Mouse (Mus musculus): ENCODE data around the gene Cyp46a1.
A peak's percentile ranks its signal among the peaks of the same experiment; 100 is the strongest.

The Cyp46a1 gene

DNA sequence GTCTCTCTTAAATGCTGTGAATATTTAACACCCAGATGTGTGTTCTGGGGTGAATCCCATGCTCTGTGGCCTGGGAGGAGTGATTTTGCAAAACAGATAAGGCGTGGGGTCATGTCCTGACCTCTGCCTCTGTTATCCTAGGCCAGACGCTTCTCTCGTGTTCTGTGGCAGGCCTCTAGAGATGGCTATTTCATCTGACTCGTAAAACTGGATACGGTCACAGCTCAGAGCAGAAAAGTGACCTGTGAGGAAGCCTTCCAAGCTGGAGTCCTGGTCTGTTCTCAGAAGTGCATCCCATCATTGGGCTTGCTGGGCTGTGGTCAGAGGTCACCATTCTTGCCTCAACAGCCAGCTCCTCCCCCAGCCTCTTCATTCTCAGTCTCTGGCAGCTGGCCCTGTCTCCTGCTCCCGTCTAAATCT, 21.7 kb upstream of the Cyp46a1 start:
- peak; percentile 56 for DNase-seq

DNA sequence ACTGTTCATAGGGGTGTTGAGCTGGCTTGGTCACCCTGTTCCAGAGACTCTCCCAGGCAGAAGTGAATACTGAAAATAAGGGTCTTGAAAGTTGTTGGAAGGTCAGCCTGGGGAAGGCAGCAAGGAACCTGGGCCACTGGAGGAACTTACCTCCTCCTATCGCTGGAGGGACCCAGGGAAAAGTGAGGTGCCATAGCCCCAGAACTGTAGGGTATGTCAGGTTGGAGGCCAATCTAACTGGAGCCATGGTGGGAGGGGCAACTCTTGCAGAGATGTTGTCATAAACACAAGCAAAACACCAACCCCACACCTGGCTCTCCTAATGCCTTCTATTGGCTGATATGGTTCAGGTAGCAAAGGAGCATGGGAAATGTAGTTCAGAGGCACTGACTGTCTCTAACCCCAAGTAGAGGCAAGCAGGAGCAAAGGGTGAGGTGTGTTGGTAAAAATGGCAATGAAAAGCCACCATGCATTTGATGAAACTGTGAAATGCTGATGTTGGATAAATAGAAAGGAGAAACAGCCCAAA, 20.9 kb upstream of the Cyp46a1 start:
- no peak for DNase-seq

DNA sequence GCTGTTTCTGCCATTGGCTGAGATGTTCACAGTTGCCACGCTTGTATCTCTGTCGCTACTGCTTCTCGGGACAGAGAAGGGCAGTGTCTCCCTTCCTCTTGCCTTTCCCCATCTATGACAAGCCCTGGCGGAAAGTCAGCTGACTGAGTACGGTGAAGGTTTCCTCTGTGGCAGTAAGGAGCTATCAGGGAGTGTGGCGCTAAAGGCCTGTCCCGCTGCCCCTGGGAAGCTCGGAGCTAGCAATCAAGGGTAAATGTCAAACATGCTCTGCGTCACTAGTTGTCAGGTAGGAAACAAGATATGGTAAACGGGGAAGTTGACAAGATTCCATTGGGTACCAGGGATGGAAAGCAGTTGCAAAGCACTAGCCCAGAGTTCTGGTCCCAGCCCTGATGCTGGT, 18.4 kb upstream of the Cyp46a1 start:
- no peak for DNase-seq

DNA sequence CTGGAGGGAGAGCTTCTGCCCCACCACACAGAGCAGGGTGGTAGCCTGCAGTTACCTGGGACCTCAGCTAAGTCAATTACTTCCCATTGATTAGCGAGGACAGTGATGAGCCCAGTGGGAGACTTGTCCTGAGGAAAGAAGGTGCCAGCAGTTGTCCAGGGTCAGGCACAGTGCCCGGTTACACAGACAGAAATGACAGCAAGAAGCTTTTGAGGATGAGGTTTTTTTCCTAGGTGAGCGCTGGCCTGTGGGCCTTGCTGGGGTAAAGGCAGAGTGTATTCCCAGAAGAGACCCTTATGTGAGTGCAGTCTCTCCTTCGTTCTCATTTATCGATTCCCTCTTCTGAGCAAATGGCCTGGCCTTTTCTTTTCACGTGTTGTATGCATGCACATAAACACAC, 17.5 kb upstream of the Cyp46a1 start:
- DNase-seq = no peak

DNA sequence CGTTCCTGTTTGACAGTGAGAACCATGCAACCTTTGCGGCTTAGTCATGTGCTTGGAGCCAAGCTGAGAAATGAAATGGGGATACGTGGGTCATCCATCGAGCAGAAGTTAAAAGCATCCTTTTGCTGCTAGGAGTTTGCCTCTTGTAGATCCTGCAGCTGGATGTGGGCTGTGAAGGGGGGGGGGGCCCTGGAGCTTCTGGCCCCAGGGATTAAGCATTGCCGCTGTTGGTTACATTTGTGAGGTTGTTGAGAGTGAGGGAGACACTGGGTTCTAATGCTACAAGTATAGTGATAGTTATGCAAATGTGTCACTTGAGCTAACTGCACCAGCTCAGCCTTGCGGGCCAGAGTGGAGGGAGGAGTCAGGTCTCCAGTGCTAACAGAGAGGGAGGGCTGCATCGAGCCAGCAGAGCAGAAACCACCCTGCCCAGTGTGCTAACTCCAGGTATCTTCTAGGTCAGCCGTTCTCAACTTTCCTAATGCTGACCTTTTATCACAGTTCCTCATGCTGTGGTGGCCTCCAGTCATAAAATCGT, 16.9 kb upstream of the Cyp46a1 start:
- DNase-seq = peak; percentile 69

DNA sequence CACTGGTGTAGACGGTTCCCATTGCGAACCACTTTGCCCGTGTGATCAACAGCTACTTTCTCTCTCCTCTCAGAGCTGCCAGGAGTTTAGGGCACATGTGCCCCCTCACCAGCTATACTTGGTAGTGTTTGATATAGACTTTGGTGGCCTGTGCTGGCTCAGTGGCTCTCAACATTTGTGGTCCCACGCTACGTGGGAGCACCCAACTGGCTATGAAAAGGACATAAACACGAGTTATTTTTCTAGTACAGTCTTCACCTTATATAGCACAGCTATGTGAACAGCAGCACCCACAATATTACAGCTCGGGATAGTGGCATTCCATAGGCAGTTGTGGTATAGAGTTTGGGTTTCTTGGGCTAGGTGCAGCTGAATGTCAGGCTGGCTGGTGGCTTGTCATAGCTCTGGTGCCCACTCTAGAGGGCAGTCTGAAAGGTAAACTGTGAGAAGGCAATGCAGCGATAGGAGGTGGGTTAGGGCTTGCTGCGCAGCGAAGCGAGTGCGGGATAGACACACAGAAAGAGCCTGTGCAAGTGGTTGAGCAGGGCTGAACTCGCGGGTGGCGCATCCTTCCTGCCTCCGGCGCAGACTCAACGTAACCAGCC, 16.3 kb upstream of the Cyp46a1 start:
- DNase-seq = no peak

DNA sequence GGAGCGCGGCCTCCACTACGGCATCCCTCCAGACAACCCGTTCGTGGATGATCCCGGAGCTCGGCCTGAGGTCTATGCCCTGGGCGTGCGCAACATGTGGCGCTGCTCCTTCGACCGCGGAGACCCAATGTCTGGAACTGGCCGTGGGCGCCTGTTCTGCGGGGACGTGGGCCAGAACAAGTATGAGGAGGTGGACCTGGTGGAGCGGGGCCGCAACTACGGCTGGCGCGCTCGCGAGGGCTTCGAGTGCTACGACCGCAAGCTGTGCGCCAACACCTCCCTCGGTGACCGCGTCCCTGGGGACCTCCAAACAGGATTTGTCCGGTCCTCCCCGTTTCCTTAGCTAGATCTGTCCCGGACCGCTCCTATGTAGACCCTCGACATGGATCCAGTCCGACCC, 15.7 kb upstream of the Cyp46a1 start:
- DNase-seq = no peak

DNA sequence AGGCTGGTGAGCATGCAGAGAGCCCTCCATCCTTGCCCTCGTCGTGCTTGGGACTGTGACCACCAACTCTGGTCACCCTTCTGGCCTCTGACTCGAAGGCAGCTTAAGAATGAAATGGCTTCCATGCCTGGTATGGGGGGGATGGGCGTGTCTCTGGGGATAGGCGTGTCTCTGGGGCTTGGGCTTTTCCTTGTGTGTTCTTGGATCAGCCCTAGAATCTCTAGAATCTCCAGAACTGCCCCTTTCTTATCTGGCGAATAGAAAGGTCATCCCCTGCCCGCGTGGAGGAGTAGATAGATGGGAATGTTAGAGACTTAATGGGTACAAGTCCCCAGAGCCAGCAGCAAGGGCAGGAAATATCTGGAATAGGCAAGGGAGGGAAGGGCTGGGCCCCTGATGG, 14.1 kb upstream of the Cyp46a1 start:
- DNase-seq = peak; percentile 64

DNA sequence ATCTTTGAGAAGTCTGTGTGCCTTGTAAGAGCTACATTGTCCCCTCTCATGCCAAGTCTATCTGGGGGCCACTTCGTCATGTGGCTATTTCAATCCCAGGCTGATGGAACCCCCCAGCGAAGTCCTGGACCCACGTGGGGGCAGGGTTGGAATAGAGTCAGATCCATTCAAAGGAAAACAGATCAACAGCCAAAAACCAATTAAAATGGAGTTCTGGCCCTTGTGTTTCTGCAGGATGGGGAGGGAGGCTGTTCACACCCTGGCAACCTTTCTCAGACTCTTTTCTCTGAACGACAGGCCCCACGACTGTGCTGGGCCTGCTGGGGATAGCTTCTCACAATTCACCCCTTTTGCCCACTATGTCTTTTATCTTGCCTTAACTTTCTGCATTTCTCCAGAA, 7.8 kb upstream of the Cyp46a1 start:
- DNase-seq = no peak

DNA sequence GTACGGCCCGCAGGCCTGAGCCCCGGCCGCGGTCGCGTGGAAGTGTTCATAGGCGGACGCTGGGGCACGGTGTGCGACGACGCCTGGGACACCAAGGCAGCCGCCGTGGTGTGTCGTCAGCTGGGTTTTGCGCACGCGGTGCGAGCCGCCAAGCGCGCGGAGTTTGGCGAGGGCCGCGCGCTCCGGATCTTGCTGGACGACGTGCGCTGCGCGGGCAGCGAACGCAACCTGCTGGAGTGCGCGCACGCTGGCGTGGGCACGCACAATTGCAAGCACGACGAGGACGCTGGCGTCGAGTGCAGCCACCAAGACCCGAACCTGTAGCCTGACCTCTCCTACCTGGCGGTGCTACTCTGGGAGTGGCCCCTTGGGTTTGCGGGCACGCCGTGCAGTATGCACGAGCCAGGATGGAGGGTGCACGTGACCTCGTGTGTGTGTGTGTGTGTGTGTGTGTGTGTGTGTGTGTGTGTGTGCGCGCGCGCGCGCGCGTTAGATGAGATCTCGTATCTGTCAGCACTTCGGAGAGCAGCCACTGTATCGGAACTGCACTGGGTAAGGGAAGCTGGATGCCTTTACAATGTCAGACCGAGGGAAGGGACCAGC, 6.2 kb upstream of the Cyp46a1 start:
- DNase-seq = peak; percentile 80

DNA sequence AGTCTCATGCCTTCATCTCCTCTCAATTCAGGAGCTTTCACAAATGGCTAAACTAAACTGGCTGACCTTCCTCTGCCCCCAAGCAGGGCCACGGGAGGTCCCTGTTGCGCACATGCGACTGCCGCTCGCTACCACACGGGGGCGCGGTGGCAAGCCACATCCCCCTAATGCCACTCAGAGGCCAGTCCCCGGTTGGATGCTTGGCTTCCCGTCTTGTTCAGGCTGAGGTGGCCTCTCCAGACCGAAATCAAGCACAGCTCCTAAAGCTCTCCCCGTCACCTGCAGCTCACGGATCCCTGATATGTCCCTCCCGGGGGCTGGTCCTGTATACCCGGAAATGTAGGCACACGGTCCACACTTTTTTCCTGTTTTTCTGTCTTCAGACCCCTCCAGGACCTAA, 1.1 kb upstream of the Cyp46a1 start:
- DNase-seq = peak; percentile 92

DNA sequence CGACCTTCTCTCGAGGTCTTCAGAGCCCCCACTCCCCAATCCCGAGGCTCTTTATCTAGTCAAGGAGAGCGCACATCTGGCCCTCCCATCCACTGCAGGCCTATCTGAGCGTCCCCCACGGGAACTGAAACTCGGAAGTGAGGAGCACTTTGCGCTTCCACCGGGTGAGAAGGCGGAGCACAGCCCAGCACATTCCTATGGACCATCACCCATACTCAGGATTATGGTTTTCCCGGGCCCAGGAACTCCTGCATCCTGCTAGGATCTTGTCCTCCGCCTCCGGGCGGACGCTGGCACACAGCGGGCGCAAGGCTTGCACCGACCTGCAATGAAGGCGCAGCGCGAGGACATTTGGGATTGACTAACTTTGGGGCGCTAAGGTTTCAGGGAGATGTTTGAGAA, 699 bp upstream of the Cyp46a1 start:
- no peak for DNase-seq

DNA sequence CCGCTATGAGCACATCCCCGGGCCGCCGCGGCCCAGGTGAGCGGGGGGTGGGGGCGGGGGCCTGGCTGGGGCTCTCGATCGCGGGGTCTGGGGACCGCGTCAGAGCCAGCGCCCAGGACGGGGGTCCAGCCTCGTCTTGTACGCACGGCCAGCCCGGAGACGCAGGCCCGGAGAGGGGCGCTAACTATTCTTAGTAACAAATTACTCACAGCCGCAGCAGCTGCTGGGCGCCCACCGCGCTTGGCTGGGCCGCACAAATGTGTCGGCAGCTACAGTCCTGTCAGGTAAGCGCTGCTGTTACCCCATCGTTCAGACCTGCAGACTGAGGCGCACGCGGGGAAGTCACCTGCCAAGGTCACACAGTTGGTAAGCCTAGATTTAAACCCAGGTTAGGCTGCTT, 348 bp downstream of the Cyp46a1 start:
- DNase-seq = no peak

DNA sequence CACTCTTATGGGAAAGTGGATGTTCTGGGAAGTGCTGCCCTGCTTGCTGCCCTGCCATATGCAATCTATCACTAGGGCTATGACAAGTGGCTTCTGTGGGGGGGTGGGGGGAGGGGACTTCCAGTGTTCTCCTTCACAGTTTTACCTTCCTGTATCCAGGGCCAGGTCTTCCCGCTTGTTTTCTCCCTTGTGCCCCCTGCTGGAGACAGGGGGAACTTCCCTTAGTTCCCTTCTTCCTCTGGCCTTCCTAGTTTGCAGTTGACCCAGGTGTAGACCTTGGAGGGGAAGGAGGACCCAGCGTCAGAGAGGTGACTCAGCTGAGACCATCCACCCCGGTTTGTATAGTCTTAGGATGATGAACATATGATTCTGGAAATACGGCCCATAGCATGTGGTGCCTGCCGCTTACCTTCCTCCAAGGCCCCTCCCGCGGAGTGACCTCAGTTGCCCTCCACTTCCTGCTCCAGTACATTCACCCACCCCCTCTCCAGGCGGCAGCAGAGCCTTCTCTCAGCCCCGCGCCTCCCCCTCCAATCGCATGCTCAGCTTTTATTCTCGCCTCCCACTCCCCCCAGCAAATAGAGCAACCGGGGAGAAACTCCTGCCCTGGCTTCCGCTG, 4.5 kb downstream of the Cyp46a1 start:
- peak; percentile 73 for DNase-seq

DNA sequence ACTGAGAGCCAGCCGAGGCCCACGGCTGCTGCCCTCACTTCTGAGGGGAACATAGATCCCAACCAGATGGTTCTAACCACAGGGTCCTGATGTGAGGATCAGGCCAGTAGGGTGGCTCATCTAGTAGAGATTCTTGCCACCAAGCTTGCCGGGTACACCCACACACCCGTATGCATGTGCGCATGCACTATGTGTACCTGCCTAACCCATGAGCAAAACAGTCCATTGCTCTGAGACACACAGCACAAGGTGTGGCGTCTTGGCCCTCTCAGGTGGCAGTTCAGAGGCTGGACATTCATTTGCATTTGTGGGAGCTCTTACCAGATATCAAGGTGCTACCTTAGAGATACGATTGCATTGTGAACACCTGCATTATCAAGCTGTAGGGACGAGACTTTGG, 14.0 kb downstream of the Cyp46a1 start:
- no peak for DNase-seq

DNA sequence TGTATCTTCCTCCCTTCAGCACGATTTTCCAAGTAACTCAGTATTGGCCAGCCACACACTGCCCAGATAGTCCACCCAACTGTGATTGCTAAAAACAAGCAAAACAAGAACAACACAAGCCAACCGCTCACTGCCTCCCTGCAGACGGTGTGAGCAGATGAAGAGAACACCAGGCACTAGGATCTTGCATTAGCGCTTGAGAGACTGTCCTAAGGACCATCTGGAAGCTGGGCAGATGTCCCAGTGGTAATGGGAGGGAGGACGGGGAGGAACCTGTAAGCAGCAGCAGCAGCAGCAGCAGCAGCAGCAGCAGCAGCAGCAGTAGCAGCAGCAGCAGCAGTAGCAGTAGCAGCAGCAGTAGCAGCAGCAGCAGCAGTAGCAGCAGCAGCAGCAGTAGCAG, 14.8 kb downstream of the Cyp46a1 start:
- DNase-seq = no peak

DNA sequence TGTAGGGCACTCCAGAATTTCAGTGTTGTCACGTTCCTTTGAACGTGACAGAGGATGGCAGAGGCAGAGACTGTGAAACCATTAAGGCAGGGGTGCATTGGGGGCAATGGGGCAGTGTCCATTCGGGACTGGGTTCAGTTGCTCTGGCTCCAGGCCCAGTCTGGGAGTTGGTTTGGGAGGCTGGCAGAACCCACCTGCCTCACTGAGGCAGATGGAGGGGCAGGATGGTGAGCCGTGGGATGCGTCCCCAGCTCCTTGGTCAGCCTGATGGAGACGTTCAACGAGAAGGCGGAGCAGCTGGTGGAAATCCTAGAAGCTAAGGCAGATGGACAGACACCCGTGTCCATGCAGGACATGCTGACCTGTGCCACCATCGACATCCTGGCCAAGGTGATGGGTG, 16.8 kb downstream of the Cyp46a1 start:
- no peak for DNase-seq

DNA sequence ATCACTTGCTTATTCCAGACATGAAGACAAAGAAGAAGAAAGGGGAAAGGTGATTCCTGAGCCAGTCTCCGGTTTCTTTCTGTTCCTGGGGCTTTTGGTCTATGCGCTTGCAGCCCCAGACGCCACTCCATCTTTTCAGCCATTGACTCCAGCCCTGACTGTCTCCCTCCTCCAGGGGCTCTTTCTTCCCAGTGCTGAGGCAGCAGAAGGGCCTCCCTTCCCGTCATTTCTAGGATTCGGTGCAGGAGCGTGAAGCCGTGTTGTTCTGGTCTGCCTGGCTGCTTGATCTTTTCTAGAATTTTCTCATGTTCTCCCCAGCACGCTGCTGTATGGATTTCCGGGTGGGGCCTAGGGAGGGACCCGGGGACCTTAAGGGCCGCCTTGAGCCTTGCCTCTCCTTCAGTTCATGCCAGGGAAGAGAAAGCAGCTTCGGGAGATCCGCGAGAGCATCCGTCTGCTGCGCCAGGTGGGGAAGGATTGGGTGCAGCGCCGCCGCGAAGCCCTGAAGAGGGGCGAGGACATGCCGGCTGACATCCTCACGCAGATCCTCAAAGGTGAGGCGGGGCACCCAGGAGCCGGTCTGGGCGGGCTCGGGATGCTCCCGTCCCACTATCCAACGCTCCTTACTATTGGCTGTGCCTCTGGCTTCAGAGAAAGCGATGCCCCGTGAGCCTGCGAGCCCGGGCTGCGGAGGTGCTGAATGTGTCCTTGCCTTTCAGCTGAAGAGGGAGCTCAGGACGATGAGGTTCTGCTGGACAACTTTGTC, 18.4 kb downstream of the Cyp46a1 start:
- peak; percentile 53 for DNase-seq

DNA sequence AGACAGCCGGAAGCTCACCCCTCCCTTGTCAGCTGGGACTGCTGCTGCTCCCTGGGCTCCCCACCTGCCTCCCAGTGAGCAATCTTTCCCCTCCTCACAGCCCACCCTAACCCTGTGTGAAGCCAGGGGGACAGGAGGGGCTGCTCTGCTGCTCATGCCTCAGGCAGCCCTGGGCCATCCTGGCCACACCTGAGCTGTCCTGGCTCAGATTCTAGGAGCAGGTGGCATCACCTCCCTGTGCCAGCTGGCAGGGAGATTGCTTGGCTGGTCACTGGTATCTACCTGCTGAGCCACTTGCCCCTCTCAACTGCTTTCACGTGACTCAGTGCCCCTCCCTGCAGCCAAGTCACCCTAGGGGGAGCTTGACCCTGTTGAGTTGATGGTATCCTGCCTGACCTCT, 20.1 kb downstream of the Cyp46a1 start:
- DNase-seq = no peak

DNA sequence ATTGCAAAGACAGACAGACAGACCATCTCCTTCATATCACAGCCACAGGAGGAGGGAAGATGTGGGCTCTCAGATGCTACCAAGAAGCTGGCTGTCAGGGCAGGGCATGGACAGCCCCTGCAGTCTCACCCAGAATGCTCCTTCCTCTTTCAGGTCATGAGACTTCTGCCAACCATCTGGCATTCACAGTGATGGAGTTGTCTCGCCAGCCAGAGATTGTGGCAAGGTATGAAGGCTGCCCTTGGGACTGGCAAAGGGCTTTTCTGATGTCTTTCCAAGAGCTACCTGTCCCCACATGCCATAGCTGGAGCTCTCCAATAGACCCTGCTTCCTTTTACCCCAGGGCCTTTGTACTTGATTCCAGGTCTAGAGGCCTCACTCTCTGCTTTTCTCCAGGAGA, 21.1 kb downstream of the Cyp46a1 start:
- no peak for DNase-seq

DNA sequence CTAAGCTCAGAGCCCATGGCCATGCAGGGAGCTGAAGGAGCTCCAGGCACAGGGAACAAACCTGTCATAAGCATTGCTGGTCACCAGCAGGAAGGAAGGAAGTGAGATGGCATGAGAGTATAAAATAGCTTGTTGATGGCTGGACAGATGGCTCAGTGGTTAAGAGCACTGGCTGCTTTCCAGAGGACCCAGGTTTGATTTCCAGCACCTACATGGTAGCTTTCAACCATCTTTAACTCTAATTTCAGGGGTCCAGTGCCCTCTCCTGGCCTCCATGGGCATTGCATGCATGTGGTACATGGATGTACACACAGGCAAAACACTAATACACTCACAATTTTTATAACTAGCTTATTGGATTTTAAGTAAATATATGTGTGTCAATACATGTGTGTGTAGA, 21.8 kb downstream of the Cyp46a1 start:
- no peak for DNase-seq

DNA sequence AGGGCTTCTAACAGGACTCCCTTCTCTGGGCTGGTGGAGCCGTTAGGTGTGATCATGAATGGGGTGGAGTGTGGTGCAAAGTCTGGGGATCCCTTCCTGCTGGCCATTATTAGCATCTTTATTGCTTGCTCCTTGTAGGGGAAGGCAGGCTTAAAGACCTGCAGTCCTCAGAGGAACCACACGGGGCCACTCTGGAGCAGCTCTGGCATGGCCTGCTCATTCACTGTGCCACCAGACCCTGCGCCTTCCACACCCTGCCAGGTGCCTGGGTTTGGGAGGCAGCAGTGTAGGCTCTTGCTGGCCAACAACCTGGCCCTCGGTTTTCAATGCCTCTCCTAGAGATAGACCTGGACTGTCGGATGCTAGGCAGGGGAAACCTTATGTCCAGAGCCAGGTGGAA, 29.6 kb downstream of the Cyp46a1 start:
- peak; percentile 89 for DNase-seq

DNA sequence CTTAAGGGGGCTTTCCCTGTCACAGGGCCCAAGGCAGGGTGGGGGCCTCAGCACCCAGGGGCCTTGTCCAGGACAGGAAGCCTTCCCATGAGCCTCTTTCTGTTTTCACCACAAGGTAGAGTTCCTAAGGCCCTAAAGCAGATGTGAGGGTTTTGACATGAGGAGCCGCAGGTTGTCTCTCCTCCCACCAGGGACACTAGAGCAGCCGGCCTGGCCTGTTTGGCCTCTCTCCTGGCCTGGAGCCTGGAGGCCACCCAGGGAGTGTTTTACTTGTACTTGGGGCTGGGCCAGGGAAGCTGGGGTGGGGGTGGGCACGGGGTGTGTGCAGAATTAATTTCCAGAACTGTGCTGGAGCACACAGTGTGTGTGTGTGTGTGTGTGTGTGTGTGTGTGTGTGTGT, 31.2 kb downstream of the Cyp46a1 start:
- peak; percentile 56 for DNase-seq

DNA sequence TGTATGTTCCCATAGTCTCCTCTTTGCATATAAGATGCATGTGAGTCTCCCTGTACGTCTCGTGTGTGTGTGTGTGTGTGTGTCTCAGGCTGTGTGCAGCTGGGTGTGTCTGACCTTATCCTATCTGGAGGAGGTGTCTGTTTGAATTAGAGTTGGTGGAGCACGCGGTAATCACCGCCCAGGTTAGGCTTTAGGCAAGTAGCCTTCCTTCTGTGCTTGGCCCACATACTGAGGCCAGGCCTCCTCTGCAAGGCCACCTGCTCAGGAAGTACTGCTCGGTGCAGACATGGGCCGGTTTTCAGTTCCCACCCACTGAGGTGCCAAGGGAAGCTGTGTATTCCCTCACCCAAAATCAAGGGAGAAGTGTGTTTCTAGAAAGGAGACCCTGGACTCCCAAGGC, 31.7 kb downstream of the Cyp46a1 start:
- DNase-seq = no peak

All from embryo, embryonic 11 days (tissue).